Mouse (Mus musculus) cerebellum, adult 2 months (tissue): ENCODE measurements around the gene Myrfl.

Experiments
- CTCF ChIP-seq: fragments of 200-500 bp; IDR thresholded peaks from 2 replicates; pipeline ENCODE4 v1.5.1; 2011; ENCODE audit warnings: low read depth, mild to moderate bottlenecking, control low read depth, low read length, moderate library complexity, borderline replicate concordance; ENCODE audit not compliant: insufficient read depth
- POLR2A ChIP-seq: fragments of 200-500 bp; IDR thresholded peaks from 2 replicates; pipeline ENCODE4 v1.6.1; 2011; ENCODE audit warnings: low read length, control low read depth, borderline replicate concordance; ENCODE audit not compliant: insufficient read depth

DNA sequence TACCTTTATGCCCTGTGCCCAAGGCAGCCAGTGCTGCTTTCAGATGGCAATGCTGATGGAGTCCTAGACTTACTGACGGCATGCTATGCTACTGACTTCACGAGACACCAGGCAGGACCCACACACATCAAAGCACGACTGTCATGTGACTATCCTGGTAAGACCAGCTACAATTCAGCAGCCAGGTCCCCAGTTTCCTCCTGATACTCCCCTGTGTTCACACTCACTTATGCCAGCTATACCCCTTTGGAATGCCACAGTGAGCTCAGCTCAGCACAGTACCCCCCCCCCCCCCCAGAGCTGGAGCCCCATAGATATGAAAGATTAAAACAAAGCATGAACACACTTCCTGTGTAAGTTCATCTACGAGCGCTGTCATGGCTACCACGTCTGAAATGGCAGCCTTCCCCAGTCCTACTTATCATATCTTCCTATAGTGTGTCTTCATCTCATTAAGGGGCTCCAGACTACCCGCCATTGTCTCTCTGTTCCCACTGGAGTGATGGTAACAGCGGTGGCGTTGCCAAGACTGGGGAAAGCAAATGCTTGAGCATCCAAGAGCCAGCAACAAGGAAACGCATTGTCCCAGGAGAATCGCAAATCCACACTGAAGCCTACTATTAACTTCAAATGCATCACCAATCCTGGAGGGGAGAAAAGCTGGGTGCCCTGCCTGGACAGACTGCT is 43.4 kb downstream of the Myrfl start:
- no peak for TF ChIP-seq CTCF
- no peak for TF ChIP-seq POLR2A
